Mouse (Mus musculus): ENCODE data around the gene Cort.

GRCm38 (mm10) chr4:149138515-149138914 is 12.0 kb upstream of the Cort start:
- TF ChIP-seq CTCF (IDR thresholded peaks at IDR 0.05; ENCODE audit: low read depth, low read length) (no peak), POLR2A (IDR thresholded peaks at IDR 0.05; ENCODE audit: insufficient read depth, low read length) (no peak), EP300 (IDR thresholded peaks at IDR 0.05; ENCODE audit: insufficient read depth, low read depth, low read length) (no peak)

Data from ES-Bruce4 (cell line).